Mouse (Mus musculus) liver, adult 2 months (tissue): Measurements from ENCODE around the gene Syt17. TPM values are rescaled to one million over a fixed set of nuclear protein-coding genes. Genes with fewer than 3 reads are reported as not detected.

Experiments
- DNase-seq: peaks from one replicate; pipeline ENCODE4 v3.0.0-alpha.2; 2011; ENCODE audit warnings: low read depth, low spot score; ENCODE audit errors: extremely low read depth
- H3K27ac ChIP-seq: fragments of 200-500 bp; replicated peaks from 2 replicates; pipeline ENCODE4 v1.5.1; 2012; ENCODE audit warnings: low read depth, mild to moderate bottlenecking, control low read depth, inconsistent platforms, low read length; ENCODE audit not compliant: insufficient read depth
- H3K27me3 ChIP-seq: fragments of 200-500 bp; 2 replicates; pipeline ENCODE4 v1.6.1; 2012; ENCODE audit warnings: mild to moderate bottlenecking, moderate library complexity, low read length, inconsistent platforms; ENCODE audit not compliant: control insufficient read depth, insufficient read depth
- H3K36me3 ChIP-seq: fragments of 200-500 bp; 2 replicates; pipeline ENCODE4 v1.6.1; 2012; ENCODE audit warnings: low read length, inconsistent platforms; ENCODE audit not compliant: control insufficient read depth, insufficient read depth
- H3K4me1 ChIP-seq: fragments of 200-500 bp; 2 replicates; pipeline ENCODE4 v1.6.1; 2011; ENCODE audit warnings: low read length; ENCODE audit not compliant: control insufficient read depth, insufficient read depth
- H3K4me3 ChIP-seq: fragments of 200-500 bp; 2 replicates; pipeline ENCODE4 v1.5.1; 2011; ENCODE audit warnings: low read depth, mild to moderate bottlenecking, control low read depth, low read length, moderate library complexity; ENCODE audit not compliant: insufficient read depth
- H3K79me2 ChIP-seq: fragments of 200-500 bp; 2 replicates; pipeline ENCODE4 v1.6.1; 2012; ENCODE audit warnings: inconsistent platforms, mild to moderate bottlenecking, low read length, moderate library complexity; ENCODE audit not compliant: control insufficient read depth, insufficient read depth
- H3K9ac ChIP-seq: fragments of 200-500 bp; 2 replicates; pipeline ENCODE4 v1.6.1; 2012; ENCODE audit warnings: low read depth, mild to moderate bottlenecking, control low read depth, inconsistent platforms, low read length
- CTCF ChIP-seq: fragments of 200-500 bp; IDR thresholded peaks from 2 replicates; pipeline ENCODE4 v1.5.1; 2011; ENCODE audit warnings: low read depth, low read length, control low read depth
- POLR2A ChIP-seq: fragments of 200-500 bp; IDR thresholded peaks from 2 replicates; pipeline ENCODE4 v1.6.1; 2011; ENCODE audit warnings: low read length, control low read depth; ENCODE audit not compliant: insufficient read depth; ENCODE audit errors: extremely low read depth
- WGBS: fragments of 180-500 bp; shearing (Covaris S2); methylation state at CpG from one replicate; pipeline ENCODE4 v1.1.7; 2018; 5-methylcytosine and 5-hydroxymethylcytosine counted together
- polyA plus RNA-seq: library from polyadenylated mRNA; depleted of rRNA; stranded (reverse); fragments of >200 nt; gene quantifications from 2 replicates; pipeline ENCODE4 v1.2.3, GENCODE M21; 2012
- total RNA-seq: library from RNA; depleted of rRNA; stranded (reverse); fragments of >200 nt; gene quantifications from 2 replicates; pipeline ENCODE4 v1.2.3, GENCODE M21; 2014

Gene Syt17
- total and polyA plus RNA-seq, 2 experiments = not detected

- Histone ChIP-seq H3K4me1 (peaks cover 3% of the 10 kb centered on the region; the same call in 1 of the 2 replicates), H3K9ac (no peak overlapping the region), H3K27me3 (no peaks in the 10 kb centered on the region), H3K27ac (no peak overlapping the region), H3K36me3 (no peaks in the 10 kb centered on the region), H3K4me3 (no peak overlapping the region), H3K79me2 (no peaks in the 10 kb centered on the region)
- DNase-seq = peak; percentile 37
- TF ChIP-seq POLR2A (no peak), CTCF (no peak)
- 71% methylated on average over 10 of the region's 10 CpGs for WGBS
These were observed 33.2 kb upstream of the Syt17 start for GRCm38 (mm10) chr7:118481047-118481810.

GRCm38 (mm10) chr7:118480160-118480709 is 32.2 kb upstream of the Syt17 start:
- Histone ChIP-seq H3K36me3 (no peaks in the 10 kb centered on the region), H3K27ac (peak overlapping the region; percentile 4; the same call in 1 of the 2 replicates), H3K79me2 (no peaks in the 10 kb centered on the region), H3K4me1 (0 out of 2 replicates have a peak, but pooled peaks cover 3% of the 10 kb centered on the region), H3K4me3 (no peak overlapping the region), H3K27me3 (no peaks in the 10 kb centered on the region), H3K9ac (no peak overlapping the region)
- no peak for DNase-seq
- WGBS = 89% methylated on average over 9 of the region's 9 CpGs
- TF ChIP-seq POLR2A = no peak
- no peak for TF ChIP-seq CTCF

GRCm38 (mm10) chr7:118478835-118479312 is 30.9 kb upstream of the Syt17 start:
- 80% methylated on average over 3 of the region's 3 CpGs for WGBS
- Histone ChIP-seq H3K27me3 (no peaks in the 10 kb centered on the region), H3K36me3 (no peaks in the 10 kb centered on the region), H3K9ac (no peak overlapping the region), H3K79me2 (no peaks in the 10 kb centered on the region), H3K4me1 (0 out of 2 replicates have a peak, but pooled peaks cover 3% of the 10 kb centered on the region), H3K4me3 (no peak overlapping the region), H3K27ac (peak overlapping the region; percentile 22; the same call in 1 of the 2 replicates)
- DNase-seq = peak; percentile 39
- TF ChIP-seq POLR2A (no peak), CTCF (no peak)

- 87% methylated on average over 5 of the region's 5 CpGs for WGBS
- H3K36me3 ChIP-seq = no peaks in the 10 kb centered on the region
- H3K27ac ChIP-seq = no peak overlapping the region
- no peaks in the 10 kb centered on the region for H3K79me2 ChIP-seq
- no peak overlapping the region for H3K9ac ChIP-seq
- no peak for TF ChIP-seq POLR2A
- no peak for TF ChIP-seq CTCF
- H3K4me1 ChIP-seq = 0 out of 2 replicates have a peak, but pooled peaks cover 1% of the 10 kb centered on the region
- no peaks in the 10 kb centered on the region for H3K27me3 ChIP-seq
- H3K4me3 ChIP-seq = no peak overlapping the region
- no peak for DNase-seq
These were observed 28.4 kb upstream of the Syt17 start for GRCm38 (mm10) chr7:118476428-118476827.

GRCm38 (mm10) chr7:118475008-118475705 is 27.1 kb upstream of the Syt17 start:
- TF ChIP-seq CTCF = no peak
- no peak for TF ChIP-seq POLR2A
- no peaks in the 10 kb centered on the region; the same call in 1 of the 2 replicates for H3K4me1 ChIP-seq
- no peaks in the 10 kb centered on the region for H3K27me3 ChIP-seq
- H3K4me3 ChIP-seq = no peak overlapping the region
- WGBS = 93% methylated on average over 7 of the region's 7 CpGs
- H3K36me3 ChIP-seq = no peaks in the 10 kb centered on the region
- H3K79me2 ChIP-seq = no peaks in the 10 kb centered on the region
- H3K9ac ChIP-seq = no peak overlapping the region
- H3K27ac ChIP-seq = no peak overlapping the region
- no peak for DNase-seq
